Mouse (Mus musculus) B cell, adult 2 months (primary cell): ENCODE data around the gene Olfr477.
"Not testable (repeated sequence)": the region's sequence is repeated elsewhere in the genome, so short reads cannot be mapped to it uniquely, and the experiment has no call there.

Source experiments
- DNase-seq, 2 experiments: peaks; one replicate each; pipeline ENCODE4 v3.0.0; 2022

Olfr477 gene

GRCm38 (mm10) chr7:107986393-107986792 is at the start of gene Olfr477:
Gene Olfr477 (plus strand): TSS chr7:107986693.
- DNase-seq = no peak

- not testable (repeated sequence) for DNase-seq
Measured at GRCm38 (mm10) chr7:107952539-107952938, 34.0 kb upstream of the Olfr477 start.

GRCm38 (mm10) chr7:107954343-107954742 is 32.1 kb upstream of the Olfr477 start, which contains the start of gene Olfr474:
Gene Olfr474 (plus strand): TSS chr7:107954643.
- DNase-seq = no peak

GRCm38 (mm10) chr7:107964503-107964902 is 22.0 kb upstream of the Olfr477 start, which contains the start of gene Olfr476:
Gene Olfr476 (plus strand): TSS chr7:107964803.
- no peak for DNase-seq

GRCm38 (mm10) chr7:108014256-108014655 is 27.8 kb downstream of the Olfr477 start:
- not testable (repeated sequence) for DNase-seq

- DNase-seq = no peak
Measured at GRCm38 (mm10) chr7:108033889-108034288, 47.4 kb downstream of the Olfr477 start, which contains the start of gene Olfr478. Gene Olfr478 (minus strand): TSS chr7:108033989.
